Mouse (Mus musculus) gastrocnemius, postnatal 4 days (tissue): Measurements from ENCODE around the gene Cox20. TPM values are rescaled to one million over a fixed set of nuclear protein-coding genes. Genes with fewer than 3 reads are reported as not detected.
A peak's percentile ranks its signal among the peaks of the same experiment; 100 is the strongest.
"Not testable (repeated sequence)": the region's sequence is repeated elsewhere in the genome, so short reads cannot be mapped to it uniquely, and the experiment has no call there.

Experiments used
- DNase-seq, 2 experiments: peaks; one replicate each; pipeline ENCODE4 v3.0.0; 2021 to 2022; ENCODE audit warnings: low spot score in 2 of 2, mixed read lengths in 2 of 2
- long read RNA-seq, 2 experiments: library from polyadenylated mRNA; stranded (forward); transcript quantifications; one replicate each; pipeline ENCODE4 v2.0.0; 2021
- total RNA-seq, 2 experiments: library from RNA; stranded (reverse); gene quantifications; 2 replicates each; pipeline ENCODE4 v1.2.3; 2021

The Cox20 gene
- 10 to 100 TPM; 38.3 to 42.9 TPM for total RNA-seq
- long read RNA-seq, experiment 1, transcript Cox20-201 (4 exons, 471 nt): major isoform, 31 of 37 reads
- long read RNA-seq, experiment 1, partial matches to known transcripts: 3 of 37 reads
- long read RNA-seq, experiment 1, other reads (novel, unspliced or antisense): 1 of 37 reads
- long read RNA-seq, experiment 2, transcript Cox20-201 (4 exons, 471 nt): major isoform, 24 of 27 reads
- long read RNA-seq, experiment 2, partial matches to known transcripts: 0 of 27 reads
- long read RNA-seq, experiment 2, other reads (novel, unspliced or antisense): 1 of 27 reads

DNA sequence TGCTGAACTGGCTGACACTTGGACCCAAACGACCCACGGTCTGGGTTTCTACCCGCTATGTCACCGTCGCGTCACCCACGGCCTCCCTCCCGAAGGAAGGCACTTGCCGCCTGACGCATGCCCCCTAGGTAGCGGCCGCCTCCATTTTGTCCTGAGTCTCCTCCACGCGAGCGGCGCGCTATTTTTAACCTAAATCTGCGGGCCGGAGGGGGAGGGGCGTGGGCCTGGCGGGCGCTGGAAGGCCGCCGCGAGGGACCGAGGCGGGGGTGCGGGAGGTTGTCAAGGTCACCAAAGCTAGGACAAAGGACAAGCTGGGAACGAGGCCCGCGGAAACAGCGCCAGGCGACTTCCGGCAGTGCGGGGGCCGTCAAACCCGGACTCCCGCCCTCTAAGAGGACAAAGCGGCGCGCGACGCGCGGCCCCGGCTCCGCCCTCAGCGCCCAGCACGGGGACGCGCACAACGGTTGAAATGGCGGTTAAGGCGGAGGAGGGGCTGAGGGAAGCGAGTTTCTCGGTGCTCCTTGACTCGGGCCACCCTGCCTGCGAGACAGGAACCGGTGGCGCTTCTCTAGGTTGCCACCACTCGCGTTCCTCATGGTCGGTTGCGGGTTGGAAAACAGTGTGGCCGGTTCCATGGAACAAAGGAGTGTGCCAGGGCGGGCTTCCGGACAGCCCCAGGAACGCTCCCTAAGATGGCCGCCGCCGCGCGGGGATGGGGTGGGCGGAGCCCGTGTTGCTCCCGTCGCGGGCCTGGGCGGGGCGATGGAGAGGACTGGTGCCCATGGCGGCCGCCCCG is at the start of gene Cox20:
Gene Cox20, plus strand, starts transcription at position 742 of the 796 bp plus-strand sequence.
- DNase-seq: peak; percentile 96 to 98

DNA sequence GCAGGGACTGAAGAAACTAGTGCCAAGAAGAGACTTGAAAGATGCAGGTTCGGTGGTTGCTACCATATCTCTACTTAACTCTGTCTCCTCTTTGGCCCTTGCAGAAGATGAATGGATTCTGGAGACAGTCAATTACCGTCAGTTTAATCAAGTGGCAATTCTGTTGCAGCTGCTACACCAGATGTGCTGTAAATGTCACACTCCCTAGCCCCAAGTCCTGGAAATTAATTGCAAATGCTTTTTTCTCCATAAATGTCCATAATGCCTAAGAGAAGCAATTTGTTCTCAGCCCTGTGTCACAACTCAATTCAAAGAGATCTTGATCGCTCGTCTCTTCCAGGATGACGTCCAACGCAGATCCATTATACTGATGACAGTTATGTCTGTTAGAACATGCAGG is 48.3 kb upstream of the Cox20 start:
- no peak for DNase-seq

- no peak for DNase-seq
Measured at GRCm38 (mm10) chr1:178275174-178275730, 43.7 kb upstream of the Cox20 start.

GRCm38 (mm10) chr1:178275738-178276053 is 43.2 kb upstream of the Cox20 start:
- DNase-seq: no peak

- DNase-seq: peak; percentile 51 to 74
Measured at GRCm38 (mm10) chr1:178276054-178276911, 42.6 kb upstream of the Cox20 start.

- not testable (repeated sequence) for DNase-seq
Measured at GRCm38 (mm10) chr1:178283314-178283713, 35.6 kb upstream of the Cox20 start.

DNA sequence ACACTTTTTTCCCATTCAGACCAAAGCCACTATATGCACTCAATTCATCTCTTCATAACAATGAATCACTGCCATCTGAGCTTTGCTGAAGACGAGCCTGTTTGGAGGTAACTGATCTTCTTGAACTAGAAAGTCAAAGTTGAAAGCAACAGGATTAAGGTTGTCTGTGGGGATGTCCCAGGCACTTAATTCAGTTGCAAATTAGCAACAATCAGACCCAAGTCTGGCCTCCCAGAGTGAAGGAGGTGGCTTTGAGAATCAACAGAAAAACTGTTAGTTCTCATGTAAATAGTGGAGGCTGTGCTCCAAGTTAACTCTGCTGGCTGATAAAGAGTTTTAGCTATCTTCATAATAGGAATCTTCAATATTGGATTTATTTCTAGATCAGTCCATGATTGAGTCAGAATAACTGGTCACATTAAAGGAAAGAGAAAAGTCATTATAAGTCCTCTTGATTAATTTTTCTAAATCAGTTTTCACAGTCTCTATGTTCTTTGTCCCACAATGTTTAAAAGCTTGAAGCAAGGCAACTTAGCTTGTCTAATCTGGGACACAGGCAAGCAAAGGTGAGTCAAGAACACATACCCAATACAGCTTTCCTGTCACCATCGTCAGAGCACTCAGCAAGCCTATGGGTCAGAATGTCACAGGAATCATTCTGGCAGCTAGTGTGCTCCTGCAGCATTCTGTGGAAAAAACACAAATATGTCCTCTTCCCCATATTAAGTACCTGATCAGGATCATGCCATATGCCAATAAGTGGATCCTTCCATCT is 34.8 kb upstream of the Cox20 start:
- DNase-seq: no peak

DNA sequence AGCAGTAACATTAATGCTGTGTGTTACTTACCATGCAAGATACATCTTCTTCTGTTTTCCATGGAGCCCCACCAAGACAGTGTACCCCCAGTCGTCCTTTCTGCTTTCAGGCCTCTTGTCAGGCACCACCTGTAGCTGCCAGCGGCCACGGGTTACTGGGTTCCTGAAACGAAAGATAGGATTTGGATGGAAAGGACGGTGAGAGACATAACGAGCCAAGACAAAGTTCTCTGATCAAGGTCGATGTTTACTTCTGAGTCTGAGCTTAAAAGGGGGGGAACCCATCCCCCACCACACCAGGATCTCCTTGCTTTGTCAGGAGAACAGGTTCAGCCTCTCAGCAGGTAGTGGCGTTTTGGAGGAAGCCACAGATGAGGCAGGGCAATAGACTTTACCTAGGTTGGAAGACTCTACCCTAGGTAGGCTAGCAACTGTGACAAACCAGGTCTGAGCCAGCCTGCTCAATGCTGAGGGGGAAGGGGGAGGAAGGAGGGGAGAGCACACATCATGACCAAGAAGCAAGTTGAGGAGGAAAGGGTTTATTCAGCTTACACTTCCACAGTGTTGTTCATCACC is 31.2 kb upstream of the Cox20 start:
- DNase-seq: no peak

DNA sequence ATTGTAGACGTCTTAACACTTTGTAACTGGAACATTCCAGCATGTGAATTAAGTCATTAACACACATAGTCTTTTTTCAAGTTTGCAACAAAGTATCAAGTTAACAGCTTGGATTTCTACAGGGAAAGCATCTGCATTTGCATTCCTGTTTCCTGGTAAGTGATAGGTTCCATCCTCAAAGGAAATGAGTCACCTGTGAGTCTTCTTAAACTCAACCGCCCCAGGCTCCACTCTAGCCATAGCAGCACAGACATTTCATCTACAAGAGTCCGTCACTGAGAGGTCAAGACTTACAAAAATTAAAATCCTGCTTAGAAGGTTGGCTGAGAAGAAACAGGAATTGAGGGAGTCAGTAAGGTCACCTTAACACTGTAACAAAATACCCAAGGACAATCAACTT is 27.2 kb upstream of the Cox20 start:
- no peak for DNase-seq

- no peak for DNase-seq
Measured at GRCm38 (mm10) chr1:178294051-178294450, 24.9 kb upstream of the Cox20 start.

DNA sequence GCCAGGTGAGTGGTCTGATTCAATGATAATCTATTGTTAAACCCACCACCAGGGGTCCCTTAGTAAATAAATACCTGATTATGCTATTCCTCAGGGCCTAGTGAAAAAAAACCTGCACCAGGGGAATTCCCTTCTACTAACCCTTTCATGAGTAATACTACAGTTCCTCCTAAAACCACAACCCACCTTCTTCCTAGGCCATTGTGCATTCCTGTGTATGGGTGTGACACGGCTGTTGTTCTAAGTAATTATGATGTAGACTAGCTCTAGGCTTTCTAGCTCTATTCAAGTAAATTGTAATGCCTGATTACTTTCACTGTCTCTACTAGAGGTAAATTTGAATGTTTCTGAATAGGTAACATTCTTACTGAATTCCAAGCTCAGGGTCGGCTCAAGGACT is 17.7 kb upstream of the Cox20 start:
- DNase-seq: not testable (repeated sequence)

GRCm38 (mm10) chr1:178303425-178303824 is 15.5 kb upstream of the Cox20 start:
- DNase-seq: peak; percentile 53 to 77

DNA sequence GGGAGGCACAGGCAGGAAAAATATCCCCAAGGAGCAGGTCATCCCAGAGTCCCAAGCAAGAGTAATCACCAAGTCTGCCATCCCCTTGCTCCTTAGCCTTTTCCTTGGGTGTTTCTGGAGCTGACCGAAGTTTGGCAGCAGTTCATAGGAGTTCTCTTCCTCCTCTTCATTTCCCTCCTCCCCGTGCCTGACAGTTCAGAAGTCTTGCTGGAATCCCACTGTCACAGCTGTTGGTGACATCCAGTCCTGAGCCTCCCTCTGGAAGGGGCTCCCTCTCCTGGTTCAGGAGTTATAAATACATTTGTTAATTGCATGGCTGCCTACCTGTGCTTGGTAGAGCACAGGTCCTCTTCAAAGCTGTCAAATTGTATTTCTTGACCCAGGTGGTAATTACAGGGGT is 9.4 kb upstream of the Cox20 start:
- no peak for DNase-seq

GRCm38 (mm10) chr1:178310128-178310527 is 8.8 kb upstream of the Cox20 start:
- DNase-seq: no peak

- DNase-seq: no peak
Measured at GRCm38 (mm10) chr1:178313039-178313597, 5.8 kb upstream of the Cox20 start.

- no peak for DNase-seq
Measured at GRCm38 (mm10) chr1:178314236-178314635, 4.7 kb upstream of the Cox20 start.

DNA sequence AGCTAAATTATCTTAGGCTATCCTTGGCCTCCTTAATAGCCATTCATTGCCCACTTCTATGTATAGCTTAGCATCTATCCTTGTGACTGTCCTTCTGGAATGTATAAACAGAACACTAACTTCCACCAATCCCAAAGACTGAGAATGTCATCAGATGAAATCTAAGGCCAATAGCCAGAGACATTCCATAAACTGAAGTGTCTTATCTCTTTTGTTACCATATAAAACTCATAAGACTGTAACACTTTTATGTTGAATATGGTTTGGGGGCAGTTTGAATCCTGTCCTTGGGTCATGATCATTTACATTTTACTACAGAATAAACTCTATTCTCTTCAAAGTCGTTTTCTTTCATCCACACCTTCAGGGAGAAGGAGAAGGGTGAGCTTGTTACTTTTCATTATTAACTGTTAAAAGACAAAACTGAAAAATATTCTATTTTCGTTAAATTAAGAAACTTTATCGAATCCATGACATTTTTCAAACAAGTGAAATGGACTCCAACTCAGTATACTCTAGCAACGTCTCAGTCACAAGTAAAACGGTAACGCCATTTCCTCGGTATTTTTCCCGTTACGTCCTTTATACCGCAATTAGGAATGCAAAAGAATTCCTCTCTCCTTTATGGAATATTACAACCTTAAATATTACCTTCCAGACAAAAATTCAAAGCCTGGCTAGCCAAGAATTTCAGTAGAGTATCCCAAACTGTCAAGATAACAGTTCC is 1.5 kb upstream of the Cox20 start:
- DNase-seq: no peak

GRCm38 (mm10) chr1:178318002-178318388 is 935 bp upstream of the Cox20 start:
- DNase-seq: no peak

- peak in 1 of 2 experiments; percentile 40 for DNase-seq
Measured at GRCm38 (mm10) chr1:178319295-178320037, 536 bp downstream of the Cox20 start.
